Mouse (Mus musculus): Measurements from ENCODE around the gene Tagln. TPM values are rescaled to one million over a fixed set of nuclear protein-coding genes. Genes with fewer than 3 reads are reported as not detected.
A peak's percentile ranks its signal among the peaks of the same experiment; 100 is the strongest.

The Tagln gene
- total RNA-seq (2021): 100 to 1,000 TPM in 1 of 2 experiments, 10 to 100 TPM in 1; 79.2 to 103 TPM
- long read RNA-seq, experiment 1, transcript Tagln-201 (5 exons, 1,595 nt): major isoform, 42 of 51 reads
- long read RNA-seq, experiment 1, partial matches to known transcripts: 4 of 51 reads
- long read RNA-seq, experiment 1, other reads (novel, unspliced or antisense): 4 of 51 reads
- long read RNA-seq, experiment 2, transcript Tagln-201 (5 exons, 1,595 nt): major isoform, 42 of 44 reads
- long read RNA-seq, experiment 2, partial matches to known transcripts: 0 of 44 reads
- long read RNA-seq, experiment 2, other reads (novel, unspliced or antisense): 2 of 44 reads

- peak in 1 of 2 experiments; percentile 59 for DNase-seq (ENCODE audit: low spot score in 2 of 2)
Measured at GRCm38 (mm10) chr9:45935628-45936210, at the start of gene Tagln. Tagln (minus strand) TSS chr9:45936058.

- peak; percentile 47 to 75 for DNase-seq (ENCODE audit: low spot score in 2 of 2)
Measured at GRCm38 (mm10) chr9:45985229-45985567, 49.3 kb upstream of the Tagln start.

- DNase-seq (ENCODE audit: low spot score in 2 of 2): peak; percentile 77 to 92
Measured at GRCm38 (mm10) chr9:45984409-45985228, 48.8 kb upstream of the Tagln start.

GRCm38 (mm10) chr9:45983676-45984408 lies 48.0 kb upstream of the Tagln start:
- DNase-seq (ENCODE audit: low spot score in 2 of 2): peak in 1 of 2 experiments; percentile 29

GRCm38 (mm10) chr9:45981331-45981730 lies 45.5 kb upstream of the Tagln start:
- no peak for DNase-seq (ENCODE audit: low spot score in 2 of 2)

GRCm38 (mm10) chr9:45980611-45981010 lies 44.8 kb upstream of the Tagln start:
- DNase-seq (ENCODE audit: low spot score in 2 of 2): no peak

GRCm38 (mm10) chr9:45979778-45980177 lies 43.9 kb upstream of the Tagln start:
- DNase-seq (ENCODE audit: low spot score in 2 of 2): no peak

GRCm38 (mm10) chr9:45976884-45977283 lies 41.0 kb upstream of the Tagln start:
- DNase-seq (ENCODE audit: low spot score in 2 of 2): no peak

- no peak for DNase-seq (ENCODE audit: low spot score in 2 of 2)
Measured at GRCm38 (mm10) chr9:45963577-45963976, 27.7 kb upstream of the Tagln start.

GRCm38 (mm10) chr9:45961855-45962254 lies 26.0 kb upstream of the Tagln start:
- DNase-seq (ENCODE audit: low spot score in 2 of 2): no peak

- DNase-seq (ENCODE audit: low spot score in 2 of 2): no peak
Measured at GRCm38 (mm10) chr9:45959661-45960060, 23.8 kb upstream of the Tagln start.

GRCm38 (mm10) chr9:45958851-45959250 lies 23.0 kb upstream of the Tagln start:
- DNase-seq (ENCODE audit: low spot score in 2 of 2): no peak

GRCm38 (mm10) chr9:45958023-45958670 lies 22.3 kb upstream of the Tagln start:
- DNase-seq (ENCODE audit: low spot score in 2 of 2): no peak

GRCm38 (mm10) chr9:45955107-45955963 lies 19.5 kb upstream of the Tagln start, which contains the start of gene Sidt2:
Sidt2 (minus strand) TSS chr9:45955258.
- DNase-seq (ENCODE audit: low spot score in 2 of 2): peak; percentile 70 to 90

GRCm38 (mm10) chr9:45954294-45955106 lies 18.6 kb upstream of the Tagln start:
- DNase-seq (ENCODE audit: low spot score in 2 of 2): peak in 1 of 2 experiments; percentile 63

GRCm38 (mm10) chr9:45953511-45954293 lies 17.8 kb upstream of the Tagln start:
- peak in 1 of 2 experiments; percentile 17 for DNase-seq (ENCODE audit: low spot score in 2 of 2)

GRCm38 (mm10) chr9:45952890-45953289 lies 17.0 kb upstream of the Tagln start:
- peak in 1 of 2 experiments; percentile 5 for DNase-seq (ENCODE audit: low spot score in 2 of 2)

- DNase-seq (ENCODE audit: low spot score in 2 of 2): no peak
Measured at GRCm38 (mm10) chr9:45952057-45952456, 16.2 kb upstream of the Tagln start.
